Mouse (Mus musculus) heart, postnatal 0 days (tissue): ENCODE data around the gene Josd1.
A peak's percentile ranks its signal among the peaks of the same experiment; 100 is the strongest.

ENCODE experiments used
- CTCF ChIP-seq: IDR thresholded peaks from 2 replicates; pipeline ENCODE4 v1.5.1; 2016; ENCODE audit warnings: antibody characterized with exemption, control low read depth, low read depth
- EP300 ChIP-seq: IDR thresholded peaks from 2 replicates; pipeline ENCODE4 v1.6.1; 2016; ENCODE audit warnings: antibody characterized with exemption, low read depth

- TF ChIP-seq CTCF (peak; percentile 34; the same call in 1 of the 2 replicates), EP300 (no peak)
These were observed 25.9 kb downstream of the Josd1 start for GRCm38 (mm10) chr15:79661852-79662251.
